Mouse (Mus musculus) midbrain, postnatal 0 days (tissue): ENCODE results near the gene Kcna4. TPM values are rescaled to one million over a fixed set of nuclear protein-coding genes. Genes with fewer than 3 reads are reported as not detected.

Source experiments
- ATAC-seq: fragments of 200-750 bp; cut with Nextera tagmentation; 2 replicates; pipeline ENCODE4 v1.8.0; 2017; ENCODE audit warnings: moderate number of reproducible peaks, mild to moderate bottlenecking, moderate TSS enrichment, moderate library complexity; ENCODE audit not compliant: low FRiP score
- DNase-seq: peaks from one replicate; pipeline ENCODE4 v3.0.0-alpha.2; 2015; ENCODE audit warnings: low spot score
- H3K27ac ChIP-seq: fragments of 300-500 bp; sonication (generic); 2 replicates; pipeline ENCODE4 v1.5.1; 2014; ENCODE audit warnings: low read depth, mild to moderate bottlenecking, low read length, mixed read lengths
- H3K27me3 ChIP-seq: fragments of 300-500 bp; sonication (generic); 2 replicates; pipeline ENCODE4 v1.6.1; 2014; ENCODE audit warnings: low read length, control low read depth, mixed read lengths; ENCODE audit not compliant: insufficient read depth
- H3K36me3 ChIP-seq: fragments of 300-500 bp; sonication (generic); 2 replicates; pipeline ENCODE4 v1.6.1; 2014; ENCODE audit warnings: low read length, control low read depth, mixed read lengths; ENCODE audit not compliant: insufficient read depth
- H3K4me1 ChIP-seq: fragments of 300-500 bp; sonication (generic); 2 replicates; pipeline ENCODE4 v1.6.1; 2014; ENCODE audit warnings: mild to moderate bottlenecking, control low read depth, antibody characterized with exemption, low read length, mixed read lengths; ENCODE audit not compliant: insufficient read depth
- H3K4me2 ChIP-seq: fragments of 300-500 bp; sonication (generic); 2 replicates; pipeline ENCODE4 v1.6.1; 2014; ENCODE audit warnings: low read depth, mild to moderate bottlenecking, low read length, mixed read lengths; ENCODE audit not compliant: poor library complexity, severe bottlenecking
- H3K4me3 ChIP-seq: fragments of 300-500 bp; sonication (generic); 2 replicates; pipeline ENCODE4 v1.5.1; 2014; ENCODE audit warnings: low read depth, mild to moderate bottlenecking, low read length, moderate library complexity
- H3K9ac ChIP-seq: fragments of 300-500 bp; sonication (generic); replicated peaks from 2 replicates; pipeline ENCODE4 v1.6.1; 2014; ENCODE audit warnings: mild to moderate bottlenecking, low read length, moderate library complexity, mixed read lengths; ENCODE audit not compliant: poor library complexity, severe bottlenecking
- H3K9me3 ChIP-seq: fragments of 300-500 bp; sonication (generic); 2 replicates; pipeline ENCODE4 v1.6.1; 2016; ENCODE audit warnings: low read length, control low read depth
- CTCF ChIP-seq: IDR thresholded peaks from 2 replicates; pipeline ENCODE4 v1.5.1; 2016; ENCODE audit warnings: antibody characterized with exemption, mild to moderate bottlenecking
- WGBS: fragments of 180-500 bp; shearing (Covaris S2); extraction: QIAGEN DNeasy Blood & Tissue Kit; methylation state at CpG from one replicate; pipeline ENCODE4 v1.1.7; 2014; 5-methylcytosine and 5-hydroxymethylcytosine counted together
- polyA plus RNA-seq: library from polyadenylated mRNA; unstranded; fragments of >200 nt; fragmentation: Nextera tagmentation; extraction: Ambion mirVana; gene quantifications from 2 replicates; pipeline ENCODE4 v1.2.1, GENCODE M21; 2015
- total RNA-seq: library from RNA; depleted of rRNA; stranded (reverse); fragments of >200 nt; gene quantifications from 2 replicates; pipeline ENCODE4 v1.2.3, GENCODE M21; 2014

The Kcna4 gene
- total and polyA plus RNA-seq, 2 experiments from 2014 or later = 7.6 to 19.5 TPM

- Histone ChIP-seq H3K4me2 (no peak overlapping the region), H3K27ac (no peak overlapping the region), H3K4me3 (no peak overlapping the region), H3K9me3 (no peaks in the 10 kb centered on the region), H3K27me3 (no peaks in the 10 kb centered on the region), H3K36me3 (peaks cover 4% of the 10 kb centered on the region; the same call in 1 of the 2 replicates), H3K4me1 (0 out of 2 replicates have a peak, but pooled peaks cover 4% of the 10 kb centered on the region), H3K9ac (no peak overlapping the region)
- no peak for DNase-seq
- WGBS = 93% methylated on average over 7 of the region's 7 CpGs
- TF ChIP-seq CTCF = no peak
- ATAC-seq = no peak
Observed at GRCm38 (mm10) chr2:107294521-107294920, 4.1 kb downstream of the Kcna4 start.

DNA sequence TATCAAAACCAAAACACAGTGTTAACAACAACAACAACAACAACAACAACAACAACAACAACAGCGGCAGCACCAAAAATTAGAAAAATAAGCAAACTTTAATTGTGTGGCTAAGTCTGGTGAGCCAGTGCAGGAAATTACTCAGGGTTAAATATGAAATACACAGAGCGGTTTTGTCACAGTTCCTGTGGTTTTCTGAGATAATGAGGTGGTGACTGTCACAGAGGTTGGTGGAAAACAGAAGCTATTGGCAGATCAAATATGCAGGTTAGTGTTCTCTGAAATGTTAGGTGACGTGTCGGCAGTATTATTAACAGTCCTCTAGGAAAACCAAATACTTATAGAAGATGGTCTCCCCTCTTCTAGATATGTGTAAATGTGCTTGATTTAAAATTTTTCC is 11.4 kb downstream of the Kcna4 start:
- 85% methylated on average over 4 of the region's 4 CpGs for WGBS
- H3K4me1 ChIP-seq = no peaks in the 10 kb centered on the region
- no peak overlapping the region for H3K4me2 ChIP-seq
- no peak for DNase-seq
- no peaks in the 10 kb centered on the region for H3K36me3 ChIP-seq
- H3K4me3 ChIP-seq = no peak overlapping the region
- no peak for ATAC-seq
- H3K9me3 ChIP-seq = no peaks in the 10 kb centered on the region
- H3K27ac ChIP-seq = no peak overlapping the region
- no peak for TF ChIP-seq CTCF
- no peaks in the 10 kb centered on the region for H3K27me3 ChIP-seq
- no peak overlapping the region for H3K9ac ChIP-seq

- no peak overlapping the region for H3K4me3 ChIP-seq
- DNase-seq (no peak), ATAC-seq (no peak)
- H3K27me3 ChIP-seq = no peaks in the 10 kb centered on the region
- H3K9me3 ChIP-seq = no peaks in the 10 kb centered on the region
- 77% methylated on average over 3 of the region's 3 CpGs for WGBS
- no peaks in the 10 kb centered on the region for H3K4me1 ChIP-seq
- no peaks in the 10 kb centered on the region for H3K36me3 ChIP-seq
- TF ChIP-seq CTCF = no peak
- no peak overlapping the region for H3K27ac ChIP-seq
- H3K4me2 ChIP-seq = no peak overlapping the region
- no peak overlapping the region for H3K9ac ChIP-seq
Observed at GRCm38 (mm10) chr2:107304707-107305106, 14.3 kb downstream of the Kcna4 start.

DNA sequence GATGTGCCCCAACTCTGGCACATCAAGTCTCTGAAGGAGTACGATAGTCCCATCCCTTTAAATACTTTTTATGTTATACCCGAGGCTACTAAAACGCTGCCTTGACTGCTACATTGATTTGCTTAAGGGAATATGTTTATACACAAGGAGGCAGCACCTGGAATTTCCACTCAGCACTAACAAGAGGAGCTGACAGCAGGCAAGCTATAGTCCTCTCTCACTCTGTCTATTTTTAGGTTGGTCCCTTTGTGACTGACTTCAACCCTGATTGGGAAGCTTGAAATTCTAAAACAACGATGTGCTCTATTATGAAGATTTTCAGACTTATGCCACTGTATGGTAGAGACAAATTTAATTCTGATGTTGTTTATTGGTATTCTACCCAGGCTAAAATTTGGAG is 15.6 kb downstream of the Kcna4 start:
- Histone ChIP-seq H3K9me3 (no peaks in the 10 kb centered on the region), H3K4me3 (no peak overlapping the region), H3K36me3 (no peaks in the 10 kb centered on the region), H3K27me3 (no peaks in the 10 kb centered on the region), H3K27ac (no peak overlapping the region), H3K4me1 (no peaks in the 10 kb centered on the region), H3K9ac (no peak overlapping the region), H3K4me2 (no peak overlapping the region)
- peak; percentile 24 for TF ChIP-seq CTCF
- WGBS = 60% methylated on average over 4 of the region's 4 CpGs
- ATAC-seq = no peak
- DNase-seq = no peak

GRCm38 (mm10) chr2:107318636-107319035 is 28.2 kb downstream of the Kcna4 start:
- Histone ChIP-seq H3K27ac (no peak overlapping the region), H3K4me3 (no peak overlapping the region), H3K36me3 (no peaks in the 10 kb centered on the region), H3K9ac (no peak overlapping the region), H3K4me1 (no peaks in the 10 kb centered on the region), H3K27me3 (no peaks in the 10 kb centered on the region), H3K9me3 (no peaks in the 10 kb centered on the region), H3K4me2 (no peak overlapping the region)
- DNase-seq = no peak
- TF ChIP-seq CTCF = no peak
- ATAC-seq = no peak

GRCm38 (mm10) chr2:107321596-107322226 is 31.3 kb downstream of the Kcna4 start:
- 64% methylated on average over 4 of the region's 4 CpGs for WGBS
- Histone ChIP-seq H3K4me2 (no peak overlapping the region), H3K36me3 (no peaks in the 10 kb centered on the region), H3K9ac (no peak overlapping the region), H3K9me3 (no peaks in the 10 kb centered on the region), H3K4me3 (no peak overlapping the region), H3K4me1 (no peaks in the 10 kb centered on the region), H3K27ac (no peak overlapping the region), H3K27me3 (no peaks in the 10 kb centered on the region)
- ATAC-seq (peak; percentile 56; the same call in 1 of the 2 replicates), DNase-seq (peak; percentile 64)
- TF ChIP-seq CTCF = no peak
